Mouse (Mus musculus): Measurements from ENCODE around the gene Slc34a1. TPM values are rescaled to one million over a fixed set of nuclear protein-coding genes. Genes with fewer than 3 reads are reported as not detected.
A peak's percentile ranks its signal among the peaks of the same experiment; 100 is the strongest.

Gene Slc34a1
- polyA plus RNA-seq, 1 experiment from 2014 or later, result not detected

DNA sequence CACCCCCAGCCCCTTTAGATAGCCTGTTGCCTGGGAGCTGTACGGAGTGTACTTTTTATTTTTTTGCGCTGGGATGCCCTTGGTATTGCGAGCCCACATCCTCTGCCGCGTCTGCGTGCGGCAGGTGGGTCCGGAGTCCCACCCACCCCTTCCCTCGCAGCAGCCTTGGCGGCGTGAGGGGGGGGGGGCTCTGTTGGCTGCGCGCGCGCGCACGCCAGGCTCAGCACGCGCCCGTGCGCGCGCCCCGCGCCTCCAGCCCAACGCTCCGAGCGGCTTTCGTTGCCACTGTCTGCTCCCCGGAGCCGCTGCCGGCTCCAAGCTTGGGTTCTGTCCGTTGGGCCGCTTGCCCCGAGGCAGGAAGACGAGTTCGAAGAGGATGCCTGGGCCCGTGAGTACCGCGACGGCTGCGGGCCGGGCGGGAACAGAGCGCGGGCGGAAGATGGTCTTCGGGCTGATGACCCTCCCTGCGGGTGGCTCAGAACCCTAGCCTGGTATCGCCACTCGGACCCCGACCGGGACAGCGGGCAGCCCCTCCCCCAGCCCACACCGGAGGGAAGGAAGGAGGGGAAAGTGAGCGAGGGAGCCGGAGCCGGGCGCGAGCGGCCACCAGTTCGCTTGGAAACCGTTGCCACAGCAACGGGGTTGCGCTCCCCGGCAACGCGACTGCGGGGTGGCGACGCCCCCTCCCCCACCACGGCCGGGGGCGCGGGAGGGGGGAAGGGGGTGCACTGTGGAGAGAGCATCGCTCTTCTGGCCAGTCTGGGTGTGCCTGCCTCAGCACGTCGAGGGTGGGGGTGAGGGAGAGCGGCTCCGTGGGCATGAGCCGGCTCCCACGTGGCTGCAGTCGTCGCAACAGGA is 66.3 kb downstream of the Slc34a1 start, which contains the start of gene Prr7:
Gene Prr7 (plus strand): TSS at position 241 of the 858 bp plus-strand sequence.
- H3K9me3 ChIP-seq (ENCODE audit: control insufficient read depth, low read length), result no peaks in the 10 kb centered on the region
- ATAC-seq (ENCODE audit: low read depth), result peak; percentile 59
- H3K4me2 ChIP-seq (ENCODE audit: low read depth, low read length), result peak within 1 kb of the TSS; percentile 99
- peak within 1 kb of the TSS; percentile 78 for H3K9ac ChIP-seq (ENCODE audit: low read length)
- WGBS, result under 1% methylated on average over 69 of the region's 84 CpGs
- H3K4me3 ChIP-seq (ENCODE audit: low read length), result peak within 1 kb of the TSS; percentile 68
- H3K27ac ChIP-seq (ENCODE audit: low read length), result no peak within 1 kb of the TSS
- peaks cover 5% of the 10 kb centered on the region; the same call in 1 of the 2 replicates for H3K36me3 ChIP-seq (ENCODE audit: control insufficient read depth, insufficient read depth, low read length)
- no peaks in the 10 kb centered on the region for H3K27me3 ChIP-seq (ENCODE audit: control insufficient read depth, insufficient read depth, low read depth, low read length)
- H3K4me1 ChIP-seq (replicated peaks; ENCODE audit: control insufficient read depth, insufficient read depth, low read length), result peaks cover 16% of the 10 kb centered on the region

DNA sequence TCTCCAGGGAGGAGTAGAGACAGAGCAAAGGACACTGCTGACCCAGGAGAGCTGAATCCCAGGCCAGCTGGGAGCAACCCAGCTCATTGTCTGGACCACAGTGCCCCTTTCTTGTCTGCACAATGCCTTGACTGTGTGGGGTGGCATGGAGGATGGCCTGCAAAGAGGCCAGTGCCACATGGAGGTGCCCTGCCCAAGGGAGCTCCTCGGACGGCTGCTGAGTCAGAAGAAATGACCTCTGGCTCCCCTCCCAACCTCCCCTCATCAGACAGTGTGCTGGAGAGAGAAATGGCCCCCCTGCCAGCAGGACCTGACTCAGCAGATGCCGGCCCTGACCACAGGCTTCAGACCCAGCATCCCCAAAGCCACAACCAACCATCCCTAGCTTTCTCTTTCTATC is 67.2 kb downstream of the Slc34a1 start:
- ATAC-seq (ENCODE audit: low read depth), result no peak
- H3K9me3 ChIP-seq (ENCODE audit: control insufficient read depth, low read length), result no peaks in the 10 kb centered on the region
- H3K9ac ChIP-seq (ENCODE audit: low read length), result peak overlapping the region; percentile 78
- peaks cover 16% of the 10 kb centered on the region for H3K4me1 ChIP-seq (replicated peaks; ENCODE audit: control insufficient read depth, insufficient read depth, low read length)
- H3K27me3 ChIP-seq (ENCODE audit: control insufficient read depth, insufficient read depth, low read depth, low read length), result peaks cover under 1% of the 10 kb centered on the region; the same call in 1 of the 2 replicates
- no peak overlapping the region for H3K27ac ChIP-seq (ENCODE audit: low read length)
- no peak overlapping the region for H3K4me2 ChIP-seq (ENCODE audit: low read depth, low read length)
- H3K36me3 ChIP-seq (ENCODE audit: control insufficient read depth, insufficient read depth, low read length), result no peaks in the 10 kb centered on the region
- WGBS, result 32% methylated on average over 3 of the region's 3 CpGs
- H3K4me3 ChIP-seq (ENCODE audit: low read length), result no peak overlapping the region

Small RNA genes lying within 50 kb of the gene (microRNA-seq; reads per million reads assigned to microRNA genes)
- gene Mir6943, result not detected

Other genes with a start within 250 kb of the Slc34a1 start
- 26.3 and 27.7 TPM in 2 replicates for gene Fgfr4, start 245.5 kb upstream of the Slc34a1 start, polyA plus RNA-seq (2015; fragmentation: Nextera tagmentation; extraction: Ambion mirVana)
- 50.7 and 56.2 TPM in 2 replicates for gene Nsd1, start 188.4 kb upstream of the Slc34a1 start, polyA plus RNA-seq (2015; fragmentation: Nextera tagmentation; extraction: Ambion mirVana)
- 466 and 483 TPM in 2 replicates for gene Prelid1, start 77.7 kb upstream of the Slc34a1 start, polyA plus RNA-seq (2015; fragmentation: Nextera tagmentation; extraction: Ambion mirVana)
- gene Rab24, start 76.2 kb upstream of the Slc34a1 start, polyA plus RNA-seq (2015; fragmentation: Nextera tagmentation; extraction: Ambion mirVana), result 76.9 and 84.3 TPM in 2 replicates
- gene Mxd3, start 68.4 kb upstream of the Slc34a1 start, polyA plus RNA-seq (2015; fragmentation: Nextera tagmentation; extraction: Ambion mirVana), result 44.0 and 46.4 TPM in 2 replicates
- 101 and 103 TPM in 2 replicates for gene Lman2, start 35.4 kb upstream of the Slc34a1 start, polyA plus RNA-seq (2015; fragmentation: Nextera tagmentation; extraction: Ambion mirVana)
- 1.4 and 2.1 TPM in 2 replicates for gene Rgs14, start 28.5 kb upstream of the Slc34a1 start, polyA plus RNA-seq (2015; fragmentation: Nextera tagmentation; extraction: Ambion mirVana)
- gene Pfn3, start 17.0 kb downstream of the Slc34a1 start, polyA plus RNA-seq (2015; fragmentation: Nextera tagmentation; extraction: Ambion mirVana), result not detected in 2 replicates
- gene F12, start 28.6 kb downstream of the Slc34a1 start, polyA plus RNA-seq (2015; fragmentation: Nextera tagmentation; extraction: Ambion mirVana), result 0.23 and 2.7 TPM in 2 replicates
- gene Grk6, start 46.9 kb downstream of the Slc34a1 start, polyA plus RNA-seq (2015; fragmentation: Nextera tagmentation; extraction: Ambion mirVana), result 13.6 and 15.5 TPM in 2 replicates
- gene Prr7, start 66.1 kb downstream of the Slc34a1 start, polyA plus RNA-seq (2015; fragmentation: Nextera tagmentation; extraction: Ambion mirVana), result 0.25 and 0.46 TPM in 2 replicates
- gene Dbn1, start 89.9 kb downstream of the Slc34a1 start, polyA plus RNA-seq (2015; fragmentation: Nextera tagmentation; extraction: Ambion mirVana), result 100 and 115 TPM in 2 replicates
- 138 and 152 TPM in 2 replicates for gene Pdlim7, start 115.5 kb downstream of the Slc34a1 start, polyA plus RNA-seq (2015; fragmentation: Nextera tagmentation; extraction: Ambion mirVana)
- 3.5 and 3.8 TPM in 2 replicates for gene Dok3, start 131.1 kb downstream of the Slc34a1 start, polyA plus RNA-seq (2015; fragmentation: Nextera tagmentation; extraction: Ambion mirVana)
- gene Ddx41, start 138.5 kb downstream of the Slc34a1 start, polyA plus RNA-seq (2015; fragmentation: Nextera tagmentation; extraction: Ambion mirVana), result 63.5 and 66.1 TPM in 2 replicates
- 34.0 and 36.4 TPM in 2 replicates for gene Fam193b, start 172.9 kb downstream of the Slc34a1 start, polyA plus RNA-seq (2015; fragmentation: Nextera tagmentation; extraction: Ambion mirVana)
- 156 and 180 TPM in 2 replicates for gene Tmed9, start 175.5 kb downstream of the Slc34a1 start, polyA plus RNA-seq (2015; fragmentation: Nextera tagmentation; extraction: Ambion mirVana)
- gene B4galt7, start 201.7 kb downstream of the Slc34a1 start, polyA plus RNA-seq (2015; fragmentation: Nextera tagmentation; extraction: Ambion mirVana), result 22.8 and 25.0 TPM in 2 replicates
- gene Caml, start 224.8 kb downstream of the Slc34a1 start, polyA plus RNA-seq (2015; fragmentation: Nextera tagmentation; extraction: Ambion mirVana), result 57.7 and 58.2 TPM in 2 replicates
- 28.5 and 33.9 TPM in 2 replicates for gene Ddx46, start 236.8 kb downstream of the Slc34a1 start, polyA plus RNA-seq (2015; fragmentation: Nextera tagmentation; extraction: Ambion mirVana)